Mouse (Mus musculus) Patski (cell line): ENCODE data around the gene Alox5. TPM values are rescaled to one million over a fixed set of nuclear protein-coding genes. Genes with fewer than 3 reads are reported as not detected.
A peak's percentile ranks its signal among the peaks of the same experiment; 100 is the strongest.

Experiments
- ATAC-seq: fragments of 100-300 bp; one replicate; pipeline ENCODE4 v1.8.0; 2021
- CTCF ChIA-PET: fragments of 350-600 bp; sonication (Branson Sonifier 250); formaldehyde crosslinking; loops from one replicate; lab custom pipeline; 2022; ENCODE audit warnings: inconsistent platforms; lab: Charles Lee
- POLR2A ChIA-PET: fragments of 350-600 bp; sonication (Branson Sonifier 250); formaldehyde crosslinking; loops from one replicate; lab custom pipeline; 2022; ENCODE audit warnings: antibody characterized with exemption, inconsistent platforms; lab: Charles Lee
- DNase-seq: peaks from one replicate; pipeline ENCODE4 v3.0.0-alpha.2; 2011; ENCODE audit warnings: low read depth, low spot score
- H3K27me3 ChIP-seq: fragments of 371-371 bp; one replicate; pipeline ENCODE4 v1.5.1; 2021
- CTCF ChIP-seq: fragments of 100-300 bp; IDR thresholded peaks from one replicate; pipeline ENCODE4 v1.5.1; 2021
- in situ Hi-C: fragments of 300-500 bp; cut with MboI; formaldehyde crosslinking; loops from 3 replicates; pipeline ENCODE4 v1.11.1; 2018; ENCODE audit warnings: low pct_unique_long_range_greater_than_20kb, mixed read lengths
- polyA plus RNA-seq: library from polyadenylated mRNA; unstranded; gene quantifications from one replicate; pipeline ENCODE4 v1.2.3, GENCODE M21; 2021

Alox5 gene
- polyA plus RNA-seq, 1 experiment from 2014 or later: not detected

GRCm38 (mm10) chr6:116406680-116407079 is 54.3 kb downstream of the Alox5 start:
- POLR2A ChIA-PET: interaction anchor here (1.7 kb wide), 1 partner anchor 21 kb away, joined by 9 read pairs; no protein-coding TSS in a partner anchor
- H3K27me3 ChIP-seq: no peaks in the 10 kb centered on the region
- CTCF ChIA-PET: interaction anchor here (1.4 to 1.8 kb wide), 2 partner anchors 174 to 178 kb away, joined by 4 to 5 read pairs; no protein-coding TSS in a partner anchor
- DNase-seq: no peak
- in situ Hi-C loops: loop anchor here (25.0 kb wide), 1 partner anchor 519 kb away; no protein-coding TSS in a partner anchor
- no peak for TF ChIP-seq CTCF
- ATAC-seq: peak; percentile 72

- CTCF ChIA-PET: interaction anchor here (1.4 to 1.8 kb wide), 2 partner anchors 173 to 178 kb away, joined by 4 to 5 read pairs; no protein-coding TSS in a partner anchor
Observed at GRCm38 (mm10) chr6:116406152-116406551, 54.8 kb downstream of the Alox5 start.

GRCm38 (mm10) chr6:116405715-116406114 is 55.3 kb downstream of the Alox5 start:
- ChIA-PET POLR2A (no interaction called here), CTCF (interaction anchor here (1.2 to 1.4 kb wide), 2 partner anchors 14 to 173 kb away, joined by 3 to 5 read pairs; no protein-coding TSS in a partner anchor)
- no peak for TF ChIP-seq CTCF
- ATAC-seq (peak; percentile 38), DNase-seq (no peak)
- H3K27me3 ChIP-seq: no peaks in the 10 kb centered on the region
- in situ Hi-C loops: loop anchor here (25.0 kb wide), 1 partner anchor 518 kb away; no protein-coding TSS in a partner anchor

More at GRCm38 (mm10) chr6:116406152-116406551, 54.8 kb downstream of the Alox5 start:
- ATAC-seq (peak; percentile 40), DNase-seq (no peak)
- TF ChIP-seq CTCF: no peak
- POLR2A ChIA-PET: interaction anchor here (1.7 kb wide), 1 partner anchor 21 kb away, joined by 9 read pairs; no protein-coding TSS in a partner anchor
- no peaks in the 10 kb centered on the region for H3K27me3 ChIP-seq
- in situ Hi-C loops: loop anchor here (25.0 kb wide), 1 partner anchor 519 kb away; no protein-coding TSS in a partner anchor

- no peaks in the 10 kb centered on the region for H3K27me3 ChIP-seq
- ChIA-PET CTCF (interaction anchor here (1.2 kb wide), 1 partner anchor 15 kb away, joined by 3 read pairs; no protein-coding TSS in a partner anchor), POLR2A (interaction anchor here (0.5 kb wide), 1 partner anchor 50 kb away, joined by 3 read pairs; no protein-coding TSS in a partner anchor)
- DNase-seq: no peak
- no peak for ATAC-seq
- no peak for TF ChIP-seq CTCF
- in situ Hi-C loops: loop anchor here (25.0 kb wide), 1 partner anchor 518 kb away; no protein-coding TSS in a partner anchor
Observed at GRCm38 (mm10) chr6:116405243-116405642, 55.7 kb downstream of the Alox5 start.

- DNase-seq (no peak), ATAC-seq (no peak)
- in situ Hi-C loops: loop anchor here (25.0 kb wide), 1 partner anchor 515 kb away; no protein-coding TSS in a partner anchor
- ChIA-PET POLR2A (no interaction called here), CTCF (no interaction called here)
- H3K27me3 ChIP-seq: no peaks in the 10 kb centered on the region
- TF ChIP-seq CTCF: no peak
Observed at GRCm38 (mm10) chr6:116402426-116402825, 58.6 kb downstream of the Alox5 start.

GRCm38 (mm10) chr6:116401746-116402423 is 59.1 kb downstream of the Alox5 start:
- in situ Hi-C loops: loop anchor here (25.0 kb wide), 1 partner anchor 515 kb away; no protein-coding TSS in a partner anchor
- no peaks in the 10 kb centered on the region for H3K27me3 ChIP-seq
- POLR2A ChIA-PET: no interaction called here
- ATAC-seq (no peak), DNase-seq (no peak)
- CTCF ChIA-PET: no interaction called here
- no peak for TF ChIP-seq CTCF

GRCm38 (mm10) chr6:116398136-116398535 is 62.8 kb downstream of the Alox5 start:
- no peak for DNase-seq
- H3K27me3 ChIP-seq: no peaks in the 10 kb centered on the region
- ChIA-PET POLR2A (no interaction called here), CTCF (no interaction called here)
- in situ Hi-C loops: no loop called here
- no peak for ATAC-seq
- TF ChIP-seq CTCF: no peak

GRCm38 (mm10) chr6:116397621-116398020 is 63.4 kb downstream of the Alox5 start:
- ChIA-PET CTCF (no interaction called here), POLR2A (no interaction called here)
- H3K27me3 ChIP-seq: no peaks in the 10 kb centered on the region
- in situ Hi-C loops: no loop called here
- TF ChIP-seq CTCF: no peak
- DNase-seq (no peak), ATAC-seq (no peak)

GRCm38 (mm10) chr6:116394916-116395648 is 65.9 kb downstream of the Alox5 start:
- H3K27me3 ChIP-seq: no peaks in the 10 kb centered on the region
- CTCF ChIA-PET: no interaction called here
- DNase-seq: no peak
- ATAC-seq: no peak
- in situ Hi-C loops: no loop called here
- TF ChIP-seq CTCF: no peak
- POLR2A ChIA-PET: no interaction called here

- H3K27me3 ChIP-seq: no peaks in the 10 kb centered on the region
- POLR2A ChIA-PET: no interaction called here
- ATAC-seq (no peak), DNase-seq (no peak)
- no peak for TF ChIP-seq CTCF
- CTCF ChIA-PET: interaction anchor here (1.0 to 1.4 kb wide), 2 partner anchors 10 to 25 kb away, joined by 3 to 5 read pairs; no protein-coding TSS in a partner anchor
- in situ Hi-C loops: no loop called here
Observed at GRCm38 (mm10) chr6:116389481-116389880, 71.5 kb downstream of the Alox5 start.
